Mouse (Mus musculus) spleen, adult 2 months (tissue): ENCODE results near the gene Spty2d1. TPM values are rescaled to one million over a fixed set of nuclear protein-coding genes. Genes with fewer than 3 reads are reported as not detected.

ENCODE experiments used
- DNase-seq, 2 experiments: peaks; one replicate each; pipeline versions ENCODE4 v3.0.0 to v3.0.0-alpha.2; 2012 to 2021; ENCODE audit warnings: low spot score in 2 of 2, low read depth in 1 of 2
- H3K27ac ChIP-seq: fragments of 200-500 bp; 2 replicates; pipeline ENCODE4 v1.5.1; 2012; ENCODE audit warnings: low read length, inconsistent platforms; ENCODE audit not compliant: insufficient read depth
- H3K27me3 ChIP-seq: fragments of 200-500 bp; 2 replicates; pipeline ENCODE4 v1.6.1; 2012; ENCODE audit warnings: mild to moderate bottlenecking, moderate library complexity, low read length, inconsistent platforms; ENCODE audit not compliant: control insufficient read depth, insufficient read depth
- H3K36me3 ChIP-seq: fragments of 200-500 bp; 2 replicates; pipeline ENCODE4 v1.6.1; 2012; ENCODE audit warnings: mild to moderate bottlenecking, low read length, inconsistent platforms; ENCODE audit not compliant: control insufficient read depth, insufficient read depth
- H3K4me1 ChIP-seq: fragments of 200-500 bp; 2 replicates; pipeline ENCODE4 v1.6.1; 2011; ENCODE audit warnings: inconsistent platforms; ENCODE audit not compliant: control insufficient read depth, insufficient read depth, insufficient read length
- H3K4me3 ChIP-seq: fragments of 200-500 bp; 2 replicates; pipeline ENCODE4 v1.5.1; 2011; ENCODE audit warnings: mild to moderate bottlenecking, inconsistent platforms; ENCODE audit not compliant: insufficient read depth, insufficient read length; ENCODE audit errors: extremely low read depth
- CTCF ChIP-seq: fragments of 200-500 bp; IDR thresholded peaks from 2 replicates; pipeline ENCODE4 v1.5.1; 2011; ENCODE audit warnings: mild to moderate bottlenecking, inconsistent platforms; ENCODE audit not compliant: insufficient read depth, insufficient read length, insufficient replicate concordance; ENCODE audit errors: extremely low read depth
- POLR2A ChIP-seq: fragments of 200-500 bp; IDR thresholded peaks from 2 replicates; pipeline ENCODE4 v1.6.1; 2011; ENCODE audit warnings: low read depth, low read length, inconsistent platforms
- WGBS: fragments of 180-500 bp; shearing (Covaris S2); methylation state at CpG from one replicate; pipeline ENCODE4 v1.1.7; 2018; 5-methylcytosine and 5-hydroxymethylcytosine counted together
- polyA plus RNA-seq: library from polyadenylated mRNA; depleted of rRNA; stranded (reverse); fragments of >200 nt; gene quantifications from 2 replicates; pipeline ENCODE4 v1.2.3, GENCODE M21; 2012

The Spty2d1 gene
- polyA plus RNA-seq, 1 experiment = 3.8 TPM

- H3K36me3 ChIP-seq = peaks cover 22% of the 10 kb centered on the region
- no peak overlapping the region for H3K27ac ChIP-seq
- no peak for DNase-seq
- TF ChIP-seq CTCF = no peak
- no peak for TF ChIP-seq POLR2A
- no peaks in the 10 kb centered on the region; the same call in 1 of the 2 replicates for H3K4me1 ChIP-seq
- WGBS = 72% methylated on average over 5 of the region's 5 CpGs
- H3K4me3 ChIP-seq = no peak overlapping the region
- H3K27me3 ChIP-seq = no peaks in the 10 kb centered on the region
Observed at GRCm38 (mm10) chr7:47001125-47001899, 6.9 kb downstream of the Spty2d1 start.

GRCm38 (mm10) chr7:47000644-47000983 lies 7.6 kb downstream of the Spty2d1 start:
- H3K27me3 ChIP-seq = no peaks in the 10 kb centered on the region
- TF ChIP-seq CTCF = no peak
- no peak for TF ChIP-seq POLR2A
- 88% methylated on average over 3 of the region's 3 CpGs for WGBS
- peaks cover 25% of the 10 kb centered on the region for H3K36me3 ChIP-seq
- H3K4me3 ChIP-seq = no peak overlapping the region
- no peaks in the 10 kb centered on the region; the same call in 1 of the 2 replicates for H3K4me1 ChIP-seq
- H3K27ac ChIP-seq = no peak overlapping the region
- DNase-seq = no peak

GRCm38 (mm10) chr7:46999983-47000643 lies 8.1 kb downstream of the Spty2d1 start:
- Histone ChIP-seq H3K4me3 (no peak overlapping the region), H3K27me3 (no peaks in the 10 kb centered on the region), H3K4me1 (no peaks in the 10 kb centered on the region; the same call in 1 of the 2 replicates), H3K27ac (no peak overlapping the region), H3K36me3 (peaks cover 25% of the 10 kb centered on the region)
- no peak for DNase-seq
- TF ChIP-seq CTCF = no peak
- TF ChIP-seq POLR2A = no peak
- 91% methylated on average over 8 of the region's 8 CpGs for WGBS

GRCm38 (mm10) chr7:46998942-46999341 lies 9.3 kb downstream of the Spty2d1 start:
- Histone ChIP-seq H3K27me3 (no peaks in the 10 kb centered on the region), H3K4me3 (no peak overlapping the region), H3K27ac (no peak overlapping the region), H3K36me3 (peaks cover 36% of the 10 kb centered on the region), H3K4me1 (no peaks in the 10 kb centered on the region; the same call in 1 of the 2 replicates)
- TF ChIP-seq POLR2A = no peak
- TF ChIP-seq CTCF = no peak
- DNase-seq = no peak
- 61% methylated on average over 2 of the region's 2 CpGs for WGBS

- H3K27ac ChIP-seq = no peak overlapping the region
- no peaks in the 10 kb centered on the region for H3K27me3 ChIP-seq
- H3K4me3 ChIP-seq = no peak overlapping the region
- WGBS = 87% methylated on average over 21 of the region's 21 CpGs
- no peak for DNase-seq
- TF ChIP-seq CTCF (no peak), POLR2A (no peak)
- no peaks in the 10 kb centered on the region; the same call in 1 of the 2 replicates for H3K4me1 ChIP-seq
- H3K36me3 ChIP-seq = peaks cover 40% of the 10 kb centered on the region
Observed at GRCm38 (mm10) chr7:46997644-46998395, 10.4 kb downstream of the Spty2d1 start.

GRCm38 (mm10) chr7:46997008-46997407 lies 11.2 kb downstream of the Spty2d1 start:
- DNase-seq = no peak
- no peak overlapping the region for H3K27ac ChIP-seq
- no peak overlapping the region for H3K4me3 ChIP-seq
- 86% methylated on average over 4 of the region's 4 CpGs for WGBS
- H3K27me3 ChIP-seq = no peaks in the 10 kb centered on the region
- H3K4me1 ChIP-seq = no peaks in the 10 kb centered on the region; the same call in 1 of the 2 replicates
- peaks cover 42% of the 10 kb centered on the region for H3K36me3 ChIP-seq
- TF ChIP-seq CTCF (no peak), POLR2A (no peak)
